Mouse (Mus musculus) heart, adult 18-20 months (tissue): ENCODE measurements around the gene Stard13. TPM values are rescaled to one million over a fixed set of nuclear protein-coding genes. Genes with fewer than 3 reads are reported as not detected.

ENCODE experiments used
- DNase-seq, 2 experiments: peaks; one replicate each; pipeline ENCODE4 v3.0.0; 2021 to 2022; ENCODE audit warnings: mixed read lengths in 1 of 2
- total RNA-seq, 2 experiments: library from RNA; stranded (reverse); gene quantifications; 2 replicates each; pipeline ENCODE4 v1.2.3; 2021

The Stard13 gene
- total RNA-seq, 2 experiments from 2014 or later: 27.0 to 32.0 TPM

DNA sequence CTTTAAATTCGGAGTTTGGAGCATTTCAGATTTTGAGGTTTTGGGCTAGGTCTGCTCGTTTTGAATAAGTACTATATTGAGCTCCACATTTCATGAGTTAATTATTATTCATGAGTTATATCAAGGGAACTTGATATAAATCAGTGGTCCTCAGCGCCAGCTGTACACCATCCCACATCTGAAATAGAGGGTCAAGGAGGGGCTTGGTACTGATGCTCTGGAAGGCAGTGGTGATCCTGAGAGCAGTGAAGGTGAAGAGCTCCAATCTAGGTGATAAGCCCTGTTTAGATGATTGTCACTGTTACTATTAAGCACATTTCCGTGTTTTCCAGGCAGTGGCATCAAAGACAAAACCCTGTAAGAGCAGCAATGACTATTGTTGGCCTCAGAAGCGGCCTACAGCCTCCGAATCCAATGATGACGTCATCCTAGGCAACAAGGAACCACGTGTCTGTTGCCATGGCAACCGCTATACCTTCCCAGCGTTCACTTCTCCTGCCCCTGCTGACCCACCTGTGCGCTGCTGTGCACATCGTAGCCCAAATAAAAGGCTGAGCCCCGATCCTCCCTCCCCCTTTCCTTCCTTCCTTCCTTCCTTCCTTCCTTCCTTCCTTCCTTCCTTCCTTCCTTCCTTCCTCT is 5.2 kb downstream of the Stard13 start:
- no peak for DNase-seq

DNA sequence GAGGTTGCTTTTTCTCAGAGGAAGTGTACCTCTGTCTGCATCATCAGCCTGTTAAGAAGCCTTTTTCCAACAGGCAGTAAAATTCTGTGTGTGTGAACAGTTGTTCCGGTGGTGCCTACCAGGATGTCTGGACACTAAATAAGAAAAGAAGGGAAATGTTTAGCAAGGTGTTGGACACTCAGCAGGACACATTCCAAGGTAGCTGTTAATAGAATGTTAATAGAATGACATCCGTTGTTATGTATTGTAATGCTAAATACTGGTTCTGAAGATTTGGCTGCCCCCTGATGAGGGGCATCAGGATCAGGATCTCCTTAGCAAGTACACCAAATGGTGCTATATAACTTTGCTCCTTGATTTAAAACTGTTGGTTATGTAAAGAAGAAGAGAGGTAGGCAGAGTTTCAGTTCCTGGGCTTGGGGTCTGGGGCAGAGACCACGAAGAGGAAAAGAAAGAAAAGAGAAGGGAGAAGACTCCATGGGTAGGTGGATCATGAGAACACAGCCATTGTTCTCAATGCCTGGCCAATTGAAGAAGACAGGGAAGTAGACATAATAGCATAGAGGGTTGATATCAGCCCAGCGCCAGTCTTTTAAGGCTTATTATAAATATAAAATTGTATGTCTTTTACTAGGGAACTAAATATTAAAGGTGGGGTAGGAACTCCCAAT is 9.8 kb downstream of the Stard13 start:
- DNase-seq: no peak

DNA sequence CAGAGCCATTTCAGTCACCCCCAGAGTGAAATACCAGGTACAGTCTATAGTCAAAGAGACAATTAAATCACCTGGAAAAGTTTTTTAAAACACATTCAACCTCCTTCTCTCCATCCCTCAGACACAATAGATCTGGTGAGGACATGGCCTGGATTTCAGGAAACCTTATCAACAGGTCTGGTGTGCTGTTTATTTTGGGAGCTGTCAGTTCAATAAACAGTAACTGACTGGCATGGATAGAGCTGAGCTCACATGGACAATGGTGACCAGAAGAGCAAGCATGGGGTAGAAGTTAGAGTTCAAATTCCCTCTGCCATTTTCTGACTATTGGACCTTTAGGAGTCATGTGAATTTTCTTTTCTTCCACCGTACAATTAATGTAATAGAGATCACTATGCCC is 10.8 kb downstream of the Stard13 start:
- no peak for DNase-seq

DNA sequence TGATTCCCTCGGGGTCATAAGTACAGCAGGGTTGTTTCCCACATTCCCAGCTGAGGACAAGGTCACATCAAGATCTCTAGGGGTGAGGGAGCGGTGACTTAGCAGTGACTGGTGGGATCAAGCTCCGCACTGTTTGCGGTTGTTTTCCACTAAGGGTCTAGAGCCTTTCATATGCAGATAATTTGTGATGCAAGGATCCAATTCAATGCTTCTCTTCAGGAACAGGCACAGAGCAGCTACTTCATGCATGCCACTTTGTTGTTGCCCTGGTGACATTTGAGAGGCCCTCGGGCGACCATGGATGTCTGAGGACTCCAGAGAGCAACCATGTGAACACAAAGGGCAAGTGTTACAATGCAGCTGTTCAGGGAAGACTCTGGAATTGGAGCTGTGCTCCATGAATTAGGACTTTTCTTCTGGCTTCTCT is 14.9 kb downstream of the Stard13 start:
- DNase-seq: peak in 1 of 2 experiments; percentile 54

DNA sequence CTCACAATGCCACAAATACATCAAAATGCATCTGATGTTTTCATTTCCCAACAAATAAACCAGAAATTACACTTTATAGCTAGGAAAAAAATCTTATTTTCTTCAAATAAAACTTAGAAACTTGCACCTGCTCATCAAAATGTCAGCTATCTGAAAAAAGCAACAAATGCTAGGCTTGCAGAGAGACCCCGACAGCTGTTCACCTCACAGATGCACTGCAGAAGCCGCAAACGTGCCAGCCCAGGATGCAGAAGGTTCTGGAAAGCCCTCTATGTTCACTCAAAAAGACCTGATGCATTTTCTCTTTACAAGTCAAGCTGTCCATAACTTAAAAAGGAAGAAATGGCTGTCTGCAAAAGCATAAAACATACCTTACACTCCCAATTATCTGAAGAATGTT is 20.5 kb downstream of the Stard13 start:
- no peak for DNase-seq

DNA sequence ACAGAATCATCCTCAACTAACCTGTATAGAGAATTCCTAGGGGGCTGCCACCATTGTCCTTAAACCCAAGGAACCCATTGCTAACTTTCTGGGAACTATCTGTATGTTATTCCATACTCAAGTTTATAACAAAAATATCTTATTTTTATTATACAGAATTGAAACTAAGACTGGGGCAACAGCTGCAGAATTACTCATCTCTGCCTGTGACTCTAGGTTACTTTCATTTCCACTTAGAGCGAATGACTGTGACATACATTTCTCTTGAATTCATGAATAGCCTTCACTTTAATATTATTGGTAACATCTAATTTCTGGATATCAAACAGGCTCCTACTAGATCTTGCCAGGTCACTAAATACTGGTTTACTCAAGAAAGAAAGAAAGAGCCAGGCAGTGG is 22.8 kb downstream of the Stard13 start:
- DNase-seq: no peak

DNA sequence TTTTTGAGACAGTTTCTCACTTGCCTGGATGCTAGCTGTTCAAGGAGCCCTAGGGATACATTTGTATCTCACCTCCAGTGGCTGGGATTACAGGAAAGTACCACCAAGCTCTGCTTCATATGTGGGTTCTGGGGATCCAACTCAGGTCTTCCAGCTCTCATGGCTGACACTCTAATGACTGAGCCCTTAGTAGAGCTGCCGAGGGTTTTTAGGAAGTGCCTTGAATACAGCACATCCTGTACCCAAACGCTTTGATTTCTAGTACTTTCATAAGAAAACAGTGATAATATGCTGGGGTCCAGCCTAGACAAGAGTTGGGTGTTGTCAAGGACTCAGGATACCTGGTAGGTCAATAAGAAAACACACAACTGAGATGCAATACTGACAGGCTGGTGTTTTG is 23.6 kb downstream of the Stard13 start:
- no peak for DNase-seq

DNA sequence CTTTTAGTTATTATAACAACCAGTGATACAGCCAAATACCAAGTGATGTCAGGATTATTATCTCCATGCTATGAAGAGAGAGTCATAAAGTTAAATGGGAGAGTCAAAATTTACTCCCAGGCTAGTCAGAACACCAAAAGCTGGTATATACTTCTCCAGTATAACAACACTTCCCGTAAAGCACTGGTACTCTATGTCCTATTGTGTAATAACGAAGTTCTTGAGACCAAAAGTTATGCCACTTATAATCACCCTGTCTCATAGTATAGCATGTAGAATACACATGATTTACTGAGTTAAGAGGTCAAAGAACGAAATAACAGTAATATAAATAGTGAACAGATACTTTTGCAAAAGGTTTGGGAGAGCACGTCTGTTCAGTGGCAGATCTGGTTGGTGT is 28.6 kb downstream of the Stard13 start:
- no peak for DNase-seq

DNA sequence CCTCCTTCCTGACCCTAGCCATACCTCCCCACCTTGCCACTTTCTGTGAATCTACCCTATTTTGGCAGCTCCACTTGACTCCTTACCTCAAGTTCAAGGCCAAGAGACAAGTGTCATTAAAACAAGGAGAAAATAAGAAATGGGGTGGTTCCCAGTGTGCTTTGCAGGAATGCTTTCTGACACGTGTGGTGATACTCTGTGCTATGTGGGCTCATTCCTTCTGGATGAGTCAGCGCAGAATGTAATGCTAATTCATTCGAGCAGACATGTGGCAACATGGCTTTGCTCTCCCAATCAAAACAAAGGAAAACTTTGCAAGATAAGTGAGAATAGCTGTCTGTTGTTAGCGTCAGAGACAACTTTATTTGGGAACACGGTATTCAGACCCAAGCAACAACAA is 30.7 kb downstream of the Stard13 start:
- DNase-seq: no peak

DNA sequence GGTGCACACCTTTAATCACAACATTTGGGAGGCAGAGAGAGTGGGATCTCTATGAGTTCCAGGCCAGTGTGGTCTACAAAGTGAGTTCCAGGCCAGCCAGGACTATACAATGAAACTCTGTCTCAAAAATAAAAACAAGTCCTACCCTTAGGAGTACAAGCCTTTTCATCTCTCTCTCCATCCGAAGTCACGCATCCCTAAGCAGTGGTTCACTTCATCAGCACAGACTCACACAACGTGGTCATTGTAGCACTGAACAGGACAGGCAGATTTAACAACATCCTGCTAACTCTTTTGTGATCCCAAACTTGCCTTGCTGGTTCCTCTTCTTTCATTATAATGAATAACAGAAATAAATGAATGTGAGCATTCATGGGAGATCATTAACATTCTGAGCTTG is 32.4 kb downstream of the Stard13 start:
- no peak for DNase-seq

DNA sequence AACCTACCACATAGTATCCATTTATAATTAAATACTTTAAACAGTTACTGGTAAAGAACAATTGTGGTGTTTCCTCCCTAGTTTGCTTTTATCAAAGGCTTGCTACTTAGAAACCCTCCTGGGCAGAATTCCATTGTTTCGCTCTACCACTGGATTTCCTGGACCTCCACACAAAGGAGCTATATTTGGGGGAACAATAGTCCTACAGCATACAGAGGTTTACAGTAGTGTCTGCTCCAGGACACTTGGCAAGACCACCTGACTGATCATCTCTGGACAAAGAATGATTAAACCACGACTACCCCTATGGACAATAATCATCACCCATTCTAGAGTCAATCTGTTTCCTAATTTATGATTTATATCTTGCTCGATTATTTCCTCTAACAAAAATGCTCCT is 34.4 kb downstream of the Stard13 start:
- DNase-seq: no peak

DNA sequence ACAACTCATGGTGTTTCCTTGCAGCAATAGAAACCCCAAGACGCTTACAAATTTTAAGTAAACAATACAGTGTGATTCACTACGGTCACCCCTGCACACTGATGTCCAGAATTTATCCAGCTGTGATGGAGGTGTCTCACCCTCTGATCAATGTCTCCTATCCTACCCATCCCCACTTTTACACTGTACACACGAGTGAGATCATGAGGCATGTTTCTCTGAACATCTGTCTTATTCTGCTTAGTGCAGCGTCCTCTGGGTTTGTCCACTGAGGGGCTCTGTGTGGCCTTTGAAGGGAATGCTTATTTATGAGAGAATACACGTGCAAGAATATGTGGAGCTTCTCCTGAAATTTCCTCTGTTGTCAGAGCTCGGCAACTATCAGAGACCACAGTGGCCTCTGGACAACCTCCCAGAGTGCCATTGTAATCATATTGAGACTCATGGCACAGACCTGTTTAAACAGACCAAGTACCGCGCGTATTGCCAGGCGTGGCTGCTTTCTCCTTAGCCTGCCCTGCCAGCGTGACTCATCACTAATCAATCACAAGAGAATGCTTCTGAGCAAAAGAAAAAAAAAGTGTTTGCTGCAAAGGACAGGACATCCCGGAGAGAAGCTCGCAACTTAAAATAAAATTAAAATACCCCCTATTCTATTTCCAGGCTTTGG is 36.9 kb downstream of the Stard13 start:
- no peak for DNase-seq

DNA sequence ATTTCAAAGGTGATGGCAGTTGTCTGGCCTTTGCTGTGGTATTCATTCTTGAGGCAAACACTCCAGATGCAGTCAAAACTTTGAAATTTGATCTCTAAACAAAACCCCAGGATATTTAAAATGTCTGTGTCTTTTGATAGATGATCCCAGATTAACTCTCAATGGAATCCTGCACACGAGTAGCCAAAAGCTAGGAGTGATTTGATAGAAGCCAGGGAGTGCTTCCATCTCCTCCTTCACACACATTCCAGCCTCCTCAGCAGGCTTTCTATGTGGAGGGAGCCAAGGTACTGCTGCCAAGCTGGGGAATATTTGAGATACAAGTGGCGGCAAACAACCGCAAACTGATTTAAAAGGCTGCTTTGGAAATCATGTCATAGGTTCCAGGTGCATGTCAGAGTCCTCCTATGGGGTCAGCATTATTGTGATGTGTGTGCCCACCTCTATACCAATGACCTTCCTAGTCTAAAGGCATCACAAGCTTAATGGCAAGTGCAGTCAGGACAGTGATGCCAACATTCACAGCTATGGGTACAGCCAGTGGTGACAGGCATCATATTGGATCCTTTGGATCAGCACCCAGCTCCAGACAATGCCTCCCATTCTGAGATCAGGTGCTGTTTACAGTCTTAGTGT is 39.6 kb downstream of the Stard13 start:
- DNase-seq: peak in 1 of 2 experiments; percentile 46

DNA sequence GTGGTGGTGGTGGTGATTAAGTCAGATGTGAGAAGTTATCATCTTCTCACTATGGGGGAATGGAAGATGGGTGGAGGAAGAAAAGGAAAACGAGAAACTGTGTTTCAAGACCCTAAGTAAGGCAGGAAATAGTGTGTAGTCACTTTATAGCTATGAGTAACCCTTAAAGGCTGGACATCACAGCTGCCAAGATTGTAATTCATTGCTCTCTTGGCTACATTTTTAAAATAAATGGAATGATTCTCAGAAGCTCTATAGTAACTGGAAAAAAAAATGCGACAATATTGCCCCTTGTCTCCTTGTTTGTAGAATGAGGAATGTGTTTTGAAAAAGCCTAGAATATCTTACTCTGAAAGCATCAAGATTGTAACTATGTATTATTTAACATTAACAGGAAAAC is 41.4 kb downstream of the Stard13 start:
- DNase-seq: no peak

DNA sequence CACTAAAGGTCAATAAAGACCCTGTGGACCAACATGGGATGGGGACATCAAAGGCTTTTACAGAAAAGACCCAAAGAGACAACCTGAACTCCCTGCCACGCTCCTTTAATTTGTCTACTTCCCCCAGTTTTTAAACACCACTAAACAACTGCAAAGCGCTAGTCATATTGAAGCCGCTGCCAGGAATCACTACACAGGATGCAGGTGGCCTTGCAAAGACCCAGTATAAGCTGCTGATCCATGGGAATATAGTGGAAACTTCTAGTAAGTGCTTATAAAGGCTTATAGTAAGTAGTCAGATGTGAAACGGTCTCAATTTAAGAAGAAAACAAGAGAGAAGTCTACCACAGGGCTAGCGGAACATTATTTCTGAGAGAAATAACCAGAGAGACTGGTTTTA is 42.9 kb downstream of the Stard13 start:
- no peak for DNase-seq

DNA sequence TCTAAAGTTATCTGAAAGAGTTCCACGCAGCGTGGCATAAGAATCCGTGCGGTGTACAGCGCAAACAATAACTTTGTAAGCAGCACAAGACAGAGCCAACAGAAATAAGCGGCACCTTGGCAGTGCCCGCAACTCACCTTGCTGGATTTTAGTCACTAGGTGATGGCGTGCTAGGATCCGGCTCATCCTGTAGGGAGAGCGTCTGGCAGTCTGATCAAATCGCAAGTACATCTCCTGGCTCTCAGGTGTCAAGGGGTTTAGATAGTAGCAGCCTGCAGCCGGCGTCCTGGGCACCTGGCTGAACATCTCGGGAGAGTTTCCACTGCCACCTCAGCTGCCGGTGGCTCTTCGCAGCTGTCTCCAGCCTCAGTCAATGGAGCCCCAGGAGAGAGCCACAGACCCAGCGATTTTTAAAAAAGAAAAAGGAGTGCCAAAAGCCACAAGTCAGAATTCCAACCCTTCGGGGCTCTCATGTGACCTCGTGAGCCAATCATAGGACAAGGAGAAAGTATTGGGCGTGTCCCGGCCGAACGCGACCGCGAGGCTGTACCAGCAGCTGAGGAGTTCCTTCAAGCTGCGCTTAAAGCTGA is 43.8 kb downstream of the Stard13 start:
- DNase-seq: peak; percentile 85 to 91

DNA sequence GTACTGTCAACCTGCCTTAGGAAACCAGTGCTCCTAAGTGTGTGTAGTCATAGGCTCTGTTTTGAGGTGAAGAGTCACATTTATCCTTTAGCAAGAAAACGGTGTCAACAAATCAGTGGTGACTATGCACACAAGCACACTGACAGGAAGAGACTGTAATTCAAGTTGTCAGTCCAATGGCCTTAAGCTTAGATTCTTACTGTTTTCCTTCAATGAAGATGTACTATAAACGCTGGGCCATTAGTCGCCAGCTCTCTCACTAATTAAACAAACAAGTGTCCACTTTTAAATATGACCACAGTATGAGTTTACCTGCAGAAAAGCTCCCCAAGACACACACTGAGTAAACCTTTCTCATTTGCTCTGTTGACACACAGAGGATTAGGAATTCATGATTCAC is 44.3 kb downstream of the Stard13 start:
- no peak for DNase-seq

DNA sequence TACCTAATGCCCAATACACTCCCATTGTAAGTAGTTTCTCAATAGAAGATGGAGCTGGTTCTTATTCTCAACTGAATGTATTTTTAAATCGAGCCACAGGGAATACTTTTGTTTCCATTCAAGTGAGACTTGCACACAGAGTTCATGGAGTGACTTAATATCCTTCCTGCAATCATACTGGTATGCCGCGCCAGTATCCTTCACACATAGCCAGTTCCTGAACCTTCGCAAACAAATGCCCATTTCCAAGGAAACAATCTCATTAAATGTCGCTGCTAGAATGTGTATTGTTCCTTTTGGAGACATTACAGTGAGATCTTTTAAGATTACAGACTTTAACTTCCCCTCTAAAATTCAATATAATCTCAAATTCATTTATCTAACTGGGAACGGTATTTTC is 45.0 kb downstream of the Stard13 start:
- DNase-seq: peak in 1 of 2 experiments; percentile 68

DNA sequence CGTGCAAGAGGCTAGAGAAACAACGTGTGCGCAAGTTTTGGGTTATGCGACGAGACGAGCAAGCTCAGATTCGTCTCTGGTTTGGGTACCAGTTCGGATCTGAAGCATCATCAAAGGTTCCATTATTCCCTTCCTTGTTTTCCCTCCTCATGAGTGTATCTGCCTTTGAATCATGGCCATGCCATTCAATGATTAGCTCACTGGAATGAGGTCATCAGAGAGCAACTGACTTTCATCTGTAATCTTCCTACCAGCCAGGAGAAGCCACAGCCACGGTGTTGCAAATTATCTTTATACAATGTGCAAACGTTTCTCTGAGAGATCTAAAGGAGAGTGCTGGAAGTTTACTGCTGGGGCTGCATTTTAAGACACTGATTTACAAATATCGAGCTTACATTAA is 46.3 kb downstream of the Stard13 start:
- no peak for DNase-seq

DNA sequence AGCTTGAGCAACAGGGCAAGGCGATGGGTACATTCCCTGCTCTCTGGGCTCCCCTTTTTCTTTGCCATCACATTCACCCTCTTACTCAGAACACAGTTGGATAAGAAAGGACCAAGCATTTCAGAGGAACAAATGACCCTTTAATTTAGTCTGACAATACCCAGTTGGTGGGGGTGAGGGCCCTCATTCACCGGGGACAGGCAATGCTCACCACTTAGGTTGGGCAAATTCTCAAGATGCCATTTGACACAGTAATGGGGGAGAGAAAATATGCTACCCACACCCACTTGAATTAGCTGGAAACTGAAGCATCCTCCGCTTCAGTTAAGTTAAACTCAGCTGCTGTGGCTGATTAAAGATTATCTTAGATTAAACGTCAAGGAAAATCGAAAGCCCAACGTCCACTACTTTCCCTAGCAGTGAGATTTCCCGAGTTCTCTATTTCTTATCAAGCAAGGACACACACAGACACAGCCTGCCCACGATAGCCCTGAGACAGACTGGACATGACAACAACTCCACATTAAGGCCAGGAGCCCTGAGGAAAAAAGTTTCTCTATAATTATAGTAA is 48.3 kb downstream of the Stard13 start:
- no peak for DNase-seq

DNA sequence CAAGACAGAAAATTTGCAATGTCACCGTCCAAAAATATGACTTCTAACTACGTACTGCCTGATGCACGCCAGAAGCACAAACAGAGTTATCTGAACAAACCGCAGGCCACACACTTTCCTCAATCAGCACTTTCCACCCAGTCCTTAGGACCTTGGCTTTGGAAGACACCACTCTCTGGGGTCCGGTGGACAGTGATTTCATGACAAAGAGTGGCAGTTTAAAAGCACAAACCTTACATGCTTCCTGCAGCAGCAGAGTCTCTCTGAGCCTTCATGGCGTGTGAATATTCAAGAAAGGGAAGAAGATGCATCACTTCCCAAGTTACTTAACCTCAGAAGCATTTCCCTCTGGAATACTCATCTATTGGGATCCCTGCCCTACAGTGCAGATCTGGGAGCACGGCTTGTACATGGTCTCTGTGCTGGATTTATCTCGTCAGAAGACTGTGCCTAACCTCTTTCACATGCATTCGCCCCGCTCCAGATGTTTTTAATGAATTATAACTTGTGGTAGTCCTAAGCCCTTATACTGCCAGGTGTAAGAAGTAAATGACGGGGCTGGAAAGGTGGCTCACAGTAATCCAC is 49.9 kb downstream of the Stard13 start:
- peak; percentile 68 for DNase-seq

DNA sequence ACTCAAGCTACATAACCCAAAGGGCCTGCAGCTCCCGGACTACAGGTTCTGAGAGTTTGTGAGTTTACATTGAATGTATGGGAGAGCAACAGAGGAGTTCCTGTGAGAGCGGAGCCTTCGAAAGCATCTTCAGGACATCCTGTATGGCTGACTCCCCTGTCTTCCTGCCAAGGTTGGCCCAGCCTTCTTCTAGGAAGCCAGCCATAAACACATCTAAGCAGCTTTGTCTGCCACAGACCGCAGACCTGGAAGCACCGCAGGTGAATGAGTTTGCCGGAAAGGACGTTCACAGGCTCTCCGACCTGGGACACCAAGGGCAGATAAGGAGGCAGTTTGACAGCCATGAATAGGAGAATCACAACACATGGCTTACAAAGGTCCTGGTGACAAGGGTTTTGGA is 52.3 kb downstream of the Stard13 start:
- peak in 1 of 2 experiments; percentile 64 for DNase-seq
